Mouse (Mus musculus) embryo, embryonic 11.5 days (tissue): ENCODE results near the gene Rrp12.
A peak's percentile ranks its signal among the peaks of the same experiment; 100 is the strongest.
"Not testable (repeated sequence)": the region's sequence is repeated elsewhere in the genome, so short reads cannot be mapped to it uniquely, and the experiment has no call there.

Source experiments
- DNase-seq: peaks from one replicate; pipeline ENCODE4 v3.0.0-alpha.2; 2012; ENCODE audit warnings: low read depth, low spot score

The Rrp12 gene

DNA sequence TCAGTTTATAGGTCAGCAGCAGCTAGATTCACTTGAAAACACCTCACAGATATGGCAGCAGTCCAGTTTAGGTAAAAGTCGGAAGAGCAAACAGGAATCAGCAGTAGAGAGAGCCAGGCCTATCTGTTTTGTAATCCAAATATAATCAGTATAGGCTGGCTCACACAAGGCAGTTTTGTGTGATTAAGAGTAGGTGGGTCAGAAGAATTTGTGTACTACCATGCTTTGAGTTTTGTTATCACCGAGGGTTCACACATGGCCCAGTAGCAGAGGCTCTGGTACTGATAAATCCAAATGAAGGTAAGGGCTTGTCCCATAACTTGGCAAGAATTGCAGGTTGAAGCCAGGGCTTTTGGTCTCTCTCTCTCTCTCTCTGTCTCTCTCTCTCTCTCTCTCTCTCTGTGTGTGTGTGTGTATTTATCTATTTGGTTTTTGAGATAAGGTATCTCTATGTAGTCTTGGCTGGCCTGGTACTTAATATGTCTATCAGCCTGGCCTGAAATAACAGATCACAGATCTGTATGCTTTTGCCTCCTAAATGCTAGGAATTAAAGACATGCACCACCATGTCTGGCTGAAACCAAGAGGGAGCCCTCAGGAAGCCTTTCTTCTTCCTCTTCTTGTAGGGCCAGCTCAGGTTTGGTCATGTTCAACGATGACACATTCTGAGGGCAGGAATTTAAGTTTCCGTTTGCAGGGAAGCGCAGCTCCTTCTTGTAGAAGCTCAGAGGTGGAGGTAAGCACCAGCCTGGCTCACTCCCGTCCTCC lies 10.5 kb upstream of the Rrp12 start:
- no peak for DNase-seq

DNA sequence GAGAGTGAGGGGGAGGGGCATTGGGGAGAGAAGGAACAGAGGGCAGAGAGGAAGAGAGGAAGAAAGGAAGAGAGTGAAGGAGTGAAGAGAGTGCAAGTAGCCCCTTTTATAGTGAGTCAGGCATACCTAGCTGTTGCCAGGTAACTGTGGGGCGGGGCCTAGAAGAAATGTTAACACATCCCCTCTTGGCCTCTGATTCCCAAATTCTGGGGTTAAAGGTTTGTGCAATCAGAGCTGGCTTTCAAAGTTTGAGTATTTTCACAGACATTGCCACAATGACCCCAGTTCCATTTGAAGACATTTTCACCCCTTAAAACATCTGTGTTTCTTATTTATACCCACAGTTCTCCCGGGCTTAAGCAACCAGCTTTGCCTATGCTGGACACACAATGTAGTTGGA lies 9.3 kb upstream of the Rrp12 start:
- DNase-seq = no peak

DNA sequence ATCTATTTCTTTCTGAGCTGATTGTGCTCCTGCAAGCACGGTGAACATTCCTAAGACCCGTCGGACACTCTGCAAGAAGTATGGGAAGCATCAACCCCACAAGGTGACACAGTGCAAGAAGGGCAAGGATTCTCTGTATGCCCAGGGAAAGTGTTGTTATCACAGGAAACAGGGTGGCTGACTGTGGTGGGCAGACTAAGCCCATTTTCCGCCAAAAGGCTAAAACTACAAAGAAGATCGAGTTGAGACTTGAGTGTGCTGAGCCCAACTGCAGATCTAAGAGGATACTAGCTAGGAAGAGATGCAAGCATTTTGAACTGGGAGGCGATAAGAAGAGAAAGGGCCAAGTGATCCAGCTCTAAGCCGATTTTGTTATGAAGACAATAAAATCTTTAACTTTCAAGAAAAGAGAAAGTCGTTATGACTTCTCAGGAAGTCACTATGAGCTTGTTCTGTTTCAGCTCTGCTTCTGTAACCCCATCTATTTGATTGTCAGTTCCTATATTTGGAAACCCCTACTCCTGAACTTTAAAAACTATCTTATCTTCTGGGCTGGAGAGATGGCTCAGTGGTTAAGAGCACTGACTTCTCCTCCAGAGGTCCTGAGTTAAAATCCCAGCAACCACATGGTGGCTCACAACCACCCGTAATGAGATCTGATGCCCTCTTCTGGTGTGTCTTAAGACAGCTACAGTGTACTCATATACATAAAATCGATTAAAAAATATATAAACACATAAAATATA lies 7.0 kb upstream of the Rrp12 start:
- no peak for DNase-seq

DNA sequence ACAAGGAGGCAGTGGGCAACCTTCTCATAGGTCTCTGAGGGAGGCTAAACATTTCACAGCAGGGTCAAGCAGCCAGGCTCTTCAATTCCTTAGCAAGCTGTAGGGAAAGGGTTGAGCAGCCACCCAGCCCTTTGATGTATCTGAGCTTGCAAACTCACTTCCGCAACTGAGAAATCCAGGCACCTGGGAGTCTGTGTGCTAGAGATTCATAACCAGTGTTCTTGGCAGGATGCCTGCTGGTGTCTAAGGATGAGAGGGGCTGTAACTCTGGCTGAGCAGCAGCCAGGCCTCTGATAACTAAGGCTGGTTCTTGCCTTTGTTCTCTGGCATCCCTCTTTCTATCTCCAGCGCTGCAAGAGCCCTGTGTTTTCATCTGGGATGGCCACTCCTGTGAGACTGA lies 5.7 kb upstream of the Rrp12 start:
- no peak for DNase-seq

DNA sequence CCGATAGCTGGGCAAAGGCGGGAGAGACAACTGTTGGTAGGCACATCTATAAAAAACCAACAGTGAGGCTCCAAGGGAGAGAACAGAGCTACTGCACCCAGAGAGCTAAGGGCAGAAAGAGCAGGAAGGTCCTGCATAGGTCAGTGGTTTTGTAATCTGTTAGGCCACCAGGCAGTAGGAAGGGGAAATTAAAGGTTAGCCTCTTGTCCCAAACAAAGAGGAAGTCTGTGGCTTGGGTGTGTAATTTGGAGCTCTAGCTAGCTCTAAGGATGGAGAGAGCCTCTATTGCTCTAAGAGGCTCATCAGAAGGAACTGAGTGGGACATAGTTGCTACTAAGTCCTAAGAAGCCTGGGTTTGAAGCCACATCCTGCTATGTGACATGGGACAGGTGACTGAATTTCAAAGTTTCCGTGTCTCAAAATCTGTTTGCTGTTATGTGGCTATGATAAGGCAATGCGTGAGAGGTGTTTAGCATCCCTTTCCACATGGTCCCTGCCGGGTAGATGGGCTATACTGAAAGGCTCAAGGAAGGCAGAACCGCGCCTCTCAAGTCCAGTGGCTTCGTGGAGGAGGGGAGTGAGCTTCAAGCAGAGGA lies 4.6 kb upstream of the Rrp12 start:
- no peak for DNase-seq

DNA sequence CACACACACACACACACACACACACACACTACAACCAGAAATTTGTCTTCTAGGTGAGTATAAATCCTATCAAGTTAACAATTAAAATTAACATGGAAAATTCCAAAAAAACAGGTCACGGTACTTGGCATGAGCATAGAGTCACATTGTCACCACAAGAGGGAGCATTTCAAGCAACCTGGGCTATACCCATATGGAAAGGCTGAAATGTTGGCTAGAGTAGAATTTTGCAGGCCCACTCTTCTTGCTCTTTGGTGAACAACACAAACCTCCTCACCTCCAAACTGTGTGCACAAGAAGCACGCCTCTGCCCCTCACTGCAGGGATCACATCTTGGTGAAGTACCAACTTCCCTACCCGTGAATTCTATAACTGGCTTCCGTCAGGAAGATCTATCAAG lies 2.9 kb upstream of the Rrp12 start:
- DNase-seq = peak; percentile 35

DNA sequence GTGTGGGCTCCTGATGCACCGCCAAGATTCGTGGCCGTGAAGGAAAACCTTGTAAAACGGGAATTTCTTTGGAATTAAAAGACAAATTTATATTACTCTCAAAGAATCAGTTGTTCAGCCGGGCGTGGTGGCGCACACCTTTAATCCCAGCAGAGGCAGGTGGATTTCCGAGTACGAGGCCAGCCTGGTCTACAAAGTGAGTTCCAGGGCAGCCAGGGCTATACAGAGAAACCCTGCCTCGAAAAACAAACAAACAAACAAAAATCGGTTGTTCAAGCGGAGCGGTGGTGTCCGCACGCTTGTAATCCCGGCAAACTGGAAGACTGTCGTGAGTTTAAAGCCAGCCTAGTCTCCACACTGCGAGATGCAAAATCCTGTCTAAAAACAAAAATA lies 342 bp upstream of the Rrp12 start:
- DNase-seq = no peak

DNA sequence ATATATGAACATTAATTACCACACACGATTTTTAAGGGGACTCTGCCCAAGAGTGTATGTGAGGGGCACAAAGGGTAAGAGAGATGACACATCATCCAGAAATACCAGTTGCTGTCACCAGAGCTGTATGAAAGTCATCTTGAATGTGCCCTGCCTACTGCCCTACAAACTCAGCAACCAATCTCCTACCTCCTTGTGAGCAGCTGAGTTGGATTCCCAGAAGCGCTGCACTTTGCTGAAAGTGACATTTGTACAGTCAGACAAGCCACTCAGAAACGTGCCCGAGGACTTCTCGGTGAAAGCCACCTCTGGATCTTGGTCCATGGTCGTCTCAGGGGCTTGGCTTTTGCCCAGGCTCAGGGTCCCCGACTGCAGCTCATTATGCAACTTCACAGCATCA lies 1.0 kb downstream of the Rrp12 start:
- DNase-seq = no peak

DNA sequence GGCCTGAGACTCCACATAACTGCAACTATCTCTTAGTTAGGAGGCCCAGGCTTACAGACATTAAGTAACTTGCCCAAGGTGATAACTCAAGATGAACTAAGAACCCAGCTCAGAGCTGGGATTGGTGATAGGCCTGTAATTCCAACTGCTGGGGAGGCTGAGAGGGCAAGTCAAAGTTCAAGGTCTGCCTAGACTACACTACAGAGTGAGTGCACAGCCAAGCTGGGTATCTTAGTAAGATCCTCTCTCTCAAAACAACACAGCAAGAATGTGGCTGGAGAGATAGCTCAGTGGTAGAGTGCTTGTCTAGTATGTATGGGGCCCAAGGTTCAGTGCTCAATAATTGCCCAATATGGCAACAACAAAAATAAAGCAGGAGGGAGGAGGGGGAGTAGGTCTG lies 7.8 kb downstream of the Rrp12 start:
- DNase-seq = no peak

DNA sequence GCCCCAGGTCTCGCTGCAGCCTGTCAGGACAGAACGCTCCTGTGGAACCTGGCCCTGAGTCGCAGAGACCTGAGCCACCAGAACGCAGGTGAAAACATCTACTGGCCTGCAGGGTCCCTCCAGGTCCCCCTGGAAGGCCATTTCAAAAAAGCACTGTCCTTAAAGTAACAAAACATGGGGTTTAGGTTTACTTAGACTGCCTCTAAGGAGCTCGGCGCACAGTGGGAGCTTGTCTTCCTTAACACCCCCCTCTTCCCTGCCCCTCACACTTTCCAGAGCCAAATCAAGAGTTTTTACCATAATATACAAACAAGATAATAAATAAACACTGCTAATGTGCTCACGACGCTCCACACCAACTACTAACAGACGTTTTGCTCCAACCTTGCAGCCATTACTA lies 12.1 kb downstream of the Rrp12 start:
- no peak for DNase-seq

DNA sequence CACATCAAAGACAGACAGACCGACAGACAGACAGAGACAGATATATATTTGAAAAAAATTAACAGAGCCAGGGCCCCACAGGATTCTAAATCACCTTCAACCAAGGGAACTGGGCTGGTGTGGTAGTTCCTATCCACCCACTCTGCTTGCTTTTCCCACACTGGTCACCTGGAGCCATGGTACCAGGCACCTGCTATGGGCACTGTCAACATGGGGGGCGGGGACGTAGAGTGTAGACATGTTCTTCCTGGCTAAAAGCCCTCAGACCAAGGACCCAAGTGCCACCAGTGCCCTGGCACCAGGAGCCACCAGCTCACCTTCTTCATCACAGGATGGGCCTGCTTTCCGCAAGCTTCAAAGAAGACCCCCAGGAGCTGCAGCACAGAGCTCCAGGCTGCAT lies 14.1 kb downstream of the Rrp12 start:
- DNase-seq = no peak

DNA sequence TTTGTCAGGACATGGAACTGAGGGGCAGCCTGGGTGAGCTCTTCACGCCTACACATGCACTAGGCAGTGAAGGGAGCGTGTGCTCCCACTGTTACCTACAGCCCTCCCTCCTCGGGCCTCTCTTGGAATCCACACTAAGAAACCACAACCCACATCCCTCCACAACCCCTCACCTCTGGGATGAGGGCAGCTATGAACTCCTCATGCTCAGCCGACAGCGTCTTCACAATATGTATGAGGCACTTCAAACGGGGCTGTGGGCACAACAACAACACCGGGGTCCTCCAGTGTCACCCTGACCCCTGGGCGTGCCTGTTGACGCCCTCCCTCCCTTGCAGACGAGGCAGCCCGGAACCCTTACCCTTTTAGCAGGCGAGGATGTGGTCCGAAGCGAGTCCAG lies 21.6 kb downstream of the Rrp12 start:
- DNase-seq = no peak

DNA sequence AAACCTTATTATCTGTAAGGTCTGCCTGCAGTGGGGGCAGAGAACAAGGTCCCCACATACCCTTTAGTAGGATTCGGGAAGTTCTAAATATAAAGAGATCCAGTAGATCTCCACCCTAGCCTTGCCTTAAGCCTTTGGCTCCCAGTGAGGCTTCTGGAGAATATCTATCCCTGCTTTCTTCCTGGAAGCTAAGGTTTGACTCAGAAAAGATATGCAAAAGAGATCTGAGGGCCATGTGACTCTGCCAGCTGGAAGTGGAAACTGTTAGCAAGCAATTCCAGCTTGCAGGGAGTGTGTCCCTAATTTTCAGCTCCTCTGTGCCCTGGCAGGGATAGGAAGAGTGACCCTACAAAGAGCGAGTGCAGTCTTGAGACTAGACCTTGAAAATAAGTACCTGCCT lies 23.7 kb downstream of the Rrp12 start:
- no peak for DNase-seq

DNA sequence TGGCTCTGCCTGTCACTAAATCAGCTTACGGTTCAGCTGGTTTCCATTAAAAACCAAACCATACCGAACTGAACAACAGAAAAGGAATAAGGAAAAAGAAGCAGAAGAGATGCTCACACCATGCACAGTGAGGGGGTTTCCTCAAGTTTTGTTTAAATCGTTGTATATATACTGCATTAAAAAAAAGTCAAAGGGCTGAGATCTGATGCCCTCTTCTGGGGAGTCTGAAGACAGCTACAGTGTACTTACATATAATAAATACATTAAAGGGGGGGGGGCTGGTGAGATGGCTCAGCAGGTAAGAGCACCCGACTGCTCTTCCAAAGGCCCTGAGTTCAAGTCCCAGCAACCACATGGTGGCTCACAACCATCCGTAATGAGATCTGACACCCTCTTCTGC lies 26.0 kb downstream of the Rrp12 start:
- not testable (repeated sequence) for DNase-seq

DNA sequence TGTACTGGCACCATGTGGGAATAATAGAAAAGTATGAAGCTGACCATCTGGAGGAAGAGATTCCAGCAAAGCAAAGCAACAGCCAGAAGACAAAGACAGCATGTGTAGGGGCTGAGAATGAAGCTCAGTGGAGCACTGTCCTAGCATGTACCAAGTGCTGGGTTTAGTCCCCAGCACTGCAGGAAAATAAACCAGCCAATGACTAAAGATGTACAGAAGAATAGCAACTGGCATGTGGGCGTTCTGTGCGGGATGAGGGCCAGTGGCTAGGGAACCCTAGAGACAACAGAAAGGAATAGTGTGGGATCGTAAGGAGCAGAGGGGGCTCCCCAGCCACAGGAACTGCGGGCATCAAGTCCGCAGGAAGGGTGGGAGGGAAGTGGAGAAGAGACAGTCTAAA lies 26.7 kb downstream of the Rrp12 start:
- no peak for DNase-seq

DNA sequence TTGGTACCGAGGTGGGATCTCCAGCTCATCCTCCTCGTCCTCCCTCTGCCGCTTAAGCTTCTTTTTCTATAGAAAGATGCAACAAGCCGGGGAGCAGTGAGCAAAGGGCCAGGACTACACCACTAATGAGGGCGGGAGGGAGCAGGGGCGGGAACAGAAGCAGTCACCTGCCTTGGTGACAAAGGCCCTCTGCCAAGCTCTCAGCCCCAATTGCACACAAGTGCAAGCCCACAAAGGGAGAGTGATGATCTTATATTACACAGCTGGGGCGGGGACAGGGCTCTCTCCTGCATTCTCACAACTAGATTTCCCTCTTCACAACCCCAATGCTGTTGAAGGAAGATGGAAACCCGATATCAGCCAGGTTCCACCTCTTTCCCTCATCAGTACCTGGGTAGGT lies 29.3 kb downstream of the Rrp12 start:
- DNase-seq = no peak

DNA sequence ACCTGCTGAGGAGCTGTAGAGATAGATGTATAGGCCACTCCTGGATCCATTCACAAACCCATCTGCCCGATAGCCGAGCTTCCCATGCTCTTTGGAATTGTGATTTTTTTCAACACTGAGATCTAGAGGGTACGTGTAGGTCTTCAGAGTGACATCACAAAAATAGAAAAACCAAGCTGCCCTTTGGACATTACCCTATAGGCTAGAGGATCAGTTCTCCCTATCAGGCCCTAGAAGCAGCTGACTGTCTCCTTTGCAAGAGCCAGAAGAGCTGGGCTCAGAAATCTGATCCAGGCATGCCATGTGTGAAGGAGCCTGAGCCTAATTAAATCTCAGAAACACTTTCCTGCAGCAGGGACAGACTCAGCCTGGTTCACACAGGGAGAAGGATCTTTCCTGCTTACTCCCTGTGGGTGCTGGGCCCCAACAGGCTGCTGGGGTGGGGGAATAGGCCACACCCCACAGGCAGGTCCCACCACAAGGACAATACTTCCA lies 38.1 kb downstream of the Rrp12 start:
- DNase-seq = no peak

DNA sequence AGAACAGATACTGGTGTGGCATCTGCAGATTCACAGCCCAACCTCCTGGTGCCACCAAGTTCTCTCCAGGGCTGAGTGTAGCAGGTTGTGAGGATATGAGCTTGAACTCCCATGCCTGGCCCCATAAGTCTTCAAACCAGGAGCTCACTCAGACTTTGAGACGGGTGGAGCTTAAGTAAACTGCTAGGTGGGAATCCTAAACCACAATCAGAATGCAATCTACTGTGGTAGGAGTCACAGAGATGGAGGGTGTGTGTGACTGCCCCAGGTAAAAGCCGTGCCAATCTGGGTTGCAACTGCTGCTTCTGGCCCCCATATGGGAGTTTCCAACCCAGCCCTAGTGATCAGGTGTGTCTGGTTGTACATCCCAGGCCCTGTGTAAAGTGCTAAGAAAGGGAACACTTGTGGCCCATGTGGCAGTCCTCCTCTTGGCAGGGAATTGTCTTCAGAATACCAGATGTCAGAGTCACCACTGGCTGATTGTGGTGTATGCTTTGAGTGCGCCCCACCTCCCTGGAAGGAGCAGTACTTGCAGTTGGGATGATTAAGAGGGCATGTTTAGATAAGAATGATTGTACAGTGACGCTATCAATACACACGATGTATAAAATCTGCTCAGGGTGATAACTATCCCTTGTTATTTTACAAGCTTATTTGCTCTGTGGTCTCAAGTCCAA lies 38.7 kb downstream of the Rrp12 start:
- no peak for DNase-seq

DNA sequence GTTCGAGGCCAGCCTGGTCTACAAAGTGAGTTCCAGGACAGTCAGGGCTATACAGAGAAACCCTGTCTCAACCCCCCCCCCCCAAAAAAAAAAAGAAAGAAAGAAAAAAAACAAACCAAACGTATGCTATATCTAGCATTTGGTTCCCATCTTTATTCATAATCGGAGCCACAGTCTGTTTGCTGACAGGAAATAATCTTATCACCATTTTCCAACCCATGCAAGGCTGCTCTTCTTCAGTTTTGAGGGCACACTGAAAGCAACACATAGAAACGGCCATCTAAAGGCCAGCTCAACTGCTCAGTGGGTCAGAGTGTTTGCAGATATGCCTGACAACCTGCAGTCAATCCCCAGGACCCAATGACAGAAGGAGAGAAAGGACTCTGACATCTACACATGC lies 43.5 kb downstream of the Rrp12 start:
- no peak for DNase-seq

DNA sequence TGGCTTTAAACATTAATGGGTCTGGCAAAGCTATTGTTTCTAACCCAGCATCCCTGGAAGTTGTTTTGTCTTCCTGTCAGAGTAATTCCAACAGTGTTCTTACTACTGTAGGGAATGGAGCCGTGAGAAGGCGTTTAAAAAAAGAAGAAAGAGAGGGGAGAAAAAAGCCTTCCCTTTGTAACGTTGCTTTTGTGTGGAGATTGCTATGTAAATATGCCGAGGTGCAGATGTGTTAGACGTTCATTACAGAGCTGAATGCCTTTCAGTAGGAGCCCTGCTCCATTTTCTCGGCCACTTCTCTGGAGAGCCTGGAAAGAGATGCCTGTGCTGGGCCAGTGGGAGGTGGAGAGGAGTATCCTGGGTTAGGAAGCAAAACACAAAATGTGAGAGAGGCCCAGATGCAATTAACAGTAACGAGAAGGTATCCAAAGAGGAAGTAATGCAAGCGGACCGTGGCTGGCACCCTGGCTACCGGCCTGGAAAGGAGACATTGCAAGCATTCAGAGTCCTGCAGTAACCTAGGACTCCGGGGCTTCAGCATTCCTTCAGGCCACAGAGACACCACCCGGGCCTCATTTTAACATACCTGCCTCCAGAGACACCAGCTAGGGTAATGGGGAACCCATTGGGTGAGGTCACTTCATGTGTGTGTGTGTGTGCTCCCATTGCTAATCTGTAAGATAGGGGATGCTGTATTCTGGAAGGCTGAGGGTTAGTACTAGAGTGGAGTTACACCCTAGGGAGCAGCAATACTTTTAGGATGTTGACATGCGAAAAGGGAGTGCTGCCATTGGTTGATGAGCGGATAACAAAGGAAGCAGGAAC lies 45.0 kb downstream of the Rrp12 start:
- DNase-seq = no peak

DNA sequence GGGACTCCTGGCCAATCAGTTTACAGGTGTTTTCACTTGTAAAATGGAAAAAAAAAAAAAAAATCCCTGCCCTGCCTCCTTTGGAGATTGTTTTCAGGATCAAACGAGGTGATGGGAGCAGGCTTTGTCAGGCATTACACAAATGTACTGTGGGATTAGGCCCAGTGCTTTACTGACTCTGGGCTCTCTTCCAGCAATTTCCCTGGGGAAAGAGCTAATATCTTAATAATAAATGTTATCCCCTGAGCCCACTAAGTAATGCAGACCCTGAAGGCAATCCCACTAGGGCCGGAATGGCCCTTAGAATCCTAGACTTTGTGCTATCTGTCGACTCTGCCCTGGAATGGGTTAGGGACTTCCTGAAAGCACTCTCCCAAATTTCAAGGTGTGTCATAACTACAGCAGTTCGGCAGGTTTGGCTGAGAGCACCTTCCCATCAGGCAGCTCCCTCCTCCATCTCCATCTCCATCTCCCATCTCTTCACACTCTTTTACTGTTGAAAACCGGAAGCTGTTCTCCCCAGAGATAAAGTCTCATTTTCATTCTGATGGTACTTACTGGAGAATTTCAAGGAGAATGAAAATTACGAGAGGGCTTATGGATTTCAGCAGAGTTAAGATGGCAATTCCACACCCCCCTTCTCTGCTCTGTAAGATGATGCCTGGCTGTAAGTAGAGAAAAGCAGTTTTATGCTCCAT lies 45.8 kb downstream of the Rrp12 start:
- no peak for DNase-seq
